Mouse (Mus musculus): ENCODE data around the gene Ice1.

DNA sequence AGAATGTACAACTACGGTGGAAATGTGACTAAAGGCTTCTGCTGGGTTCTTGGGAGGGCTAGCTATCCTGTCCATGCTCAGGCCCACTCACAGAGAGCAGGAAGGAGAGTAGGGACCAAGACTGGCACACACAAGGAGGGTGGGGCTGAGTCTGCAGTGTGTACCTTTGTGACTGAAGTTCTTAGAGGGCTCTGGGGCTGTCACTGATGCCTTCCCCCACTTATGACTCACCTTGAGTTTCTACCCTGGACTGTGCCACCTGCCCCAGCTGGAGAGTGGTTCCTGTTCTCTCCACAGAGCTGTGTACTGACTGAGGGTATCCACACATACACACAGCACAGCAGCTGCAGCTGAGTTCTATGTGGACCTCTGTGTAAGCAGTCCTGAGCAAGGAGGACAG, 63.2 kb downstream of the Ice1 start:
- TF ChIP-seq CTCF (IDR thresholded peaks at IDR 0.05; ENCODE audit: control insufficient read depth, insufficient read depth, insufficient read length) = no peak
- TF ChIP-seq CEBPB (IDR thresholded peaks at IDR 0.05; ENCODE audit: low read depth) = no peak
- no peak for TF ChIP-seq MYOG (IDR thresholded peaks at IDR 0.05; ENCODE audit: control insufficient read depth, extremely low read depth, insufficient read length)

All from C2C12 (cell line).